Mouse (Mus musculus): ENCODE data around the gene Mib2.

DNA sequence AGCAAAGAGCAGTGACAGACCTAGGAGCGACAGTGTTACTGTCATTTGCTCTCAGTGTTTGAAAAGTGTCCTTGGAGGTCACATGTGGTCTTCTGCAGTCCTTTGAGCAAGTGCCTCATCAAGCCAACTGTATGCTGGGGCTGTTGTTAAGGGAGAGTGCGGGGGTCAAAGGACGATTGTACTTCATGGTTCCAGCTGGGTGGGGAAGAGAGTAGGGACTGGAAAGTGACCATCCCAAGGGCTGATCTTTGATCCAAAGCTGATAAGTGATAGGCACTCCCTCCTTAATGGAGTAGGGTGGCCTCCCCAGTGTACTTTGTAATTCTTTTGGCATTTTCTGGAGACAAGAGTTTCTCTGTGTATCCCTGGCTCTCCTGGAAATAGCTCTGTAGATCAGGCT, 57.1 kb downstream of the Mib2 start:
- no peak for TF ChIP-seq POLR2A (IDR thresholded peaks at IDR 0.05; ENCODE audit: low read depth, low read length)
- no peak for TF ChIP-seq EP300 (IDR thresholded peaks at IDR 0.05; ENCODE audit: low read length)
- no peak for TF ChIP-seq NELFE (IDR thresholded peaks at IDR 0.05; ENCODE audit: low read depth, low read length)
- TF ChIP-seq ELF1 (IDR thresholded peaks at IDR 0.05; ENCODE audit: low read depth, low read length) = no peak
- TF ChIP-seq E2F4 (IDR thresholded peaks at IDR 0.05; ENCODE audit: insufficient replicate concordance, low read depth, low read length) = no peak
- no peak for TF ChIP-seq KAT2A (IDR thresholded peaks at IDR 0.05; ENCODE audit: insufficient replicate concordance, low read length)
- TF ChIP-seq POLR2AphosphoS2 (IDR thresholded peaks at IDR 0.05; ENCODE audit: low read depth, low read length) = no peak
- no peak for TF ChIP-seq CTCF (conservative IDR thresholded peaks at IDR 0.05 in 1 of 2, IDR thresholded peaks at IDR 0.05 in 1 of 2; ENCODE audit: low read depth in 2 of 2, low read length in 2 of 2)

All from CH12.LX (cell line).